Mouse (Mus musculus): ENCODE measurements around the gene Slc39a5.

DNA sequence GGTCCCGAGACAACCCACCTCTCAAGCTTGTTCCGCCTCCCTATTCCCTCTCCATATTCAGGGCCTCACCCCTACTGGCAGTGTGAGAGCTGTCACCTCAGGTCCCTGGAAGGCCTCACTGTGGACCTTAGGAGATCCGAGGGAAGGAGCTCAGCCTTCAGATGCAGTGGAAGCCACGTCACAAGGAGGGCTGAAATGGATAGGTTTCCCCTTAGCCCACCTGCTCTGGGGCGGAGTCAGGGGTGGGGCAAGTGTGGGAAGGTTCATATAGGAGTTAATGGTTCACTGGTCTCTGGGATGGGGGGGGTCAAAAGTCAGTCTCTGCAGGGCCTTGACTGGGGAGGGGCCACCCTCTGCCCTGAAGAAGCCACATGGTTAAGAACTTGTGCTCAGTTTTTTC lies 691 bp downstream of the Slc39a5 start:
- no peak for TF ChIP-seq CTCF (IDR thresholded peaks at IDR 0.05; ENCODE audit: control insufficient read depth, insufficient read depth, low read length)
- TF ChIP-seq POLR2A (IDR thresholded peaks at IDR 0.05; ENCODE audit: borderline replicate concordance, control insufficient read depth, low read depth, low read length), result no peak
